Mouse (Mus musculus): ENCODE measurements around the gene Reck.

- TF ChIP-seq MYOD1 (IDR thresholded peaks at IDR 0.05; ENCODE audit: control insufficient read depth in 1 of 3, insufficient read length in 2 of 3, low read depth in 2 of 3), result no peak
- TF ChIP-seq POLR2A (IDR thresholded peaks at IDR 0.05; ENCODE audit: insufficient read length, low read depth), result no peak
- no peak for TF ChIP-seq MYOG (IDR thresholded peaks at IDR 0.05; ENCODE audit: control insufficient read depth in 1 of 3, insufficient read depth in 1 of 3, insufficient read length in 2 of 3, low read depth in 2 of 3)
- no peak for TF ChIP-seq REST (IDR thresholded peaks at IDR 0.05; ENCODE audit: insufficient read depth, insufficient read length)
- TF ChIP-seq POLR2AphosphoS2 (IDR thresholded peaks at IDR 0.05; ENCODE audit: insufficient read length, low read depth), result no peak
- TF ChIP-seq MAX (IDR thresholded peaks at IDR 0.05; ENCODE audit: low read depth), result no peak
- no peak for TF ChIP-seq TCF3 (IDR thresholded peaks at IDR 0.05; ENCODE audit: insufficient read length, low read depth)
- no peak for TF ChIP-seq CEBPB (IDR thresholded peaks at IDR 0.05; ENCODE audit: insufficient read depth, poor library complexity, severe bottlenecking)
Observed at GRCm38 (mm10) chr4:43851265-43851664, 24.1 kb upstream of the Reck start, which contains the start of gene Olfr155.
